24 mouse cellular contexts compared by ENCODE assay signal in the genomic region with DNA sequence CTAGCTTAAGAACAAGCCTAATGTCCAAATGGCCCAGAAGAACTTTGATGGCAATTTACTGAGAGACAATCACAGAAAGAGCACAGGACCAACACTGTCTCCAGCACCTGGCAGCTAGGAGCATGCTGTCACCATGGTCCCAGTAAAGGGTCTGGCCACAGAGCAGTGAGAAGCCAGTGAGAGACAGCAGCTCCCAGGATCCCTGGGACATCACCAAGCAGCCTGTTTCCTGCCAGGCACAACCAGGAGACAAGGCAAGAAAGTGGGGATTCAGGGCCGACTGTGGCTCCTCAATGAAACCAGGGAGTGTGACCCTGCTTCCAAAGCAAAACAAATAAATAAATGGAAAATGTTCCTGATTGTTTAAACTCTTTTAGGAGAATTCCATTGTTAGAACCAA. TPM values are rescaled to one million over a fixed set of nuclear protein-coding genes. Genes with fewer than 3 reads are reported as not detected.
A peak's percentile ranks its signal among the peaks of the same experiment; 100 is the strongest.
DNase-seq lines count a peak whose midpoint lies in the region; ATAC-seq and TF ChIP-seq lines count a peak whose summit lies in the region.
"Had no signal": no experiment of that assay in that cellular context is flagged by ENCODE, and none has a peak within 500 bp of the region (broad histone marks: within the 10 kb centered on the region; RNA-seq: fewer than 3 reads in every experiment).

No protein-coding gene starts in this region.

- no peaks in the 10 kb centered on the region for H3K9me3 ChIP-seq in forebrain, embryonic 13.5 days (replicated peaks)
- H3K9me3 ChIP-seq in forebrain, embryonic 12.5 days: no peaks in the 10 kb centered on the region
- no peaks in the 10 kb centered on the region for H3K9me3 ChIP-seq in heart, embryonic 13.5 days
- H3K9me3 ChIP-seq in lung, embryonic 14.5 days (ENCODE audit: low read depth, low read length): no peaks in the 10 kb centered on the region
- no peaks in the 10 kb centered on the region for H3K9me3 ChIP-seq in embryonic facial prominence, embryonic 10.5 days
- H3K9me3 ChIP-seq: limb, embryonic 13.5 days had no signal

- no peak overlapping the region for H3K4me2 ChIP-seq in forebrain, embryonic 13.5 days
- no peak overlapping the region for H3K4me2 ChIP-seq in forebrain, embryonic 12.5 days
- H3K4me2 ChIP-seq in heart, embryonic 13.5 days: no peak overlapping the region
- H3K4me2 ChIP-seq in lung, embryonic 14.5 days: no peak overlapping the region
- H3K4me2 ChIP-seq: limb, embryonic 13.5 days had no signal

- no peak overlapping the region for H3K4me3 ChIP-seq in forebrain, embryonic 13.5 days
- no peak overlapping the region for H3K4me3 ChIP-seq in forebrain, embryonic 12.5 days (replicated peaks)
- no peak overlapping the region for H3K4me3 ChIP-seq in heart, embryonic 13.5 days
- no peak overlapping the region for H3K4me3 ChIP-seq in lung, embryonic 14.5 days (ENCODE audit: low read depth, low read length)
- no peak overlapping the region for H3K4me3 ChIP-seq in embryonic facial prominence, embryonic 10.5 days
- H3K4me3 ChIP-seq: limb, embryonic 13.5 days had no signal

- no peak for ATAC-seq in forebrain, embryonic 13.5 days
- ATAC-seq in forebrain, embryonic 12.5 days (ENCODE audit: low FRiP score): no peak
- ATAC-seq in heart, embryonic 13.5 days (ENCODE audit: extremely low read depth, insufficient number of reproducible peaks, low FRiP score, low TSS enrichment): no peak
- no peak for ATAC-seq in lung, embryonic 14.5 days (ENCODE audit: insufficient read depth)
- ATAC-seq: Patski had no signal

- peaks cover 60% of the 10 kb centered on the region for H3K4me1 ChIP-seq in forebrain, embryonic 13.5 days
- H3K4me1 ChIP-seq in forebrain, embryonic 12.5 days: peaks cover 53% of the 10 kb centered on the region
- peaks cover 69% of the 10 kb centered on the region for H3K4me1 ChIP-seq in heart, embryonic 13.5 days
- H3K4me1 ChIP-seq in lung, embryonic 14.5 days (ENCODE audit: insufficient read depth): peaks cover 18% of the 10 kb centered on the region
- H3K4me1 ChIP-seq in embryonic facial prominence, embryonic 10.5 days: peaks cover 53% of the 10 kb centered on the region

- H3K27ac ChIP-seq in forebrain, embryonic 13.5 days: 0 out of 2 replicates have a peak overlapping the region, but pooled peaks have one; percentile 0
- no peak overlapping the region for H3K27ac ChIP-seq in forebrain, embryonic 12.5 days
- H3K27ac ChIP-seq in heart, embryonic 13.5 days (replicated peaks): no peak overlapping the region
- H3K27ac ChIP-seq in lung, embryonic 14.5 days (ENCODE audit: low read depth): no peak overlapping the region
- peak overlapping the region; percentile 51 for H3K27ac ChIP-seq in embryonic facial prominence, embryonic 10.5 days (replicated peaks)
- H3K27ac ChIP-seq: limb, embryonic 13.5 days; liver, embryonic 14.5 days had no signal

- no peaks in the 10 kb centered on the region for H3K27me3 ChIP-seq in forebrain, embryonic 13.5 days
- H3K27me3 ChIP-seq in forebrain, embryonic 12.5 days: no peaks in the 10 kb centered on the region
- no peaks in the 10 kb centered on the region for H3K27me3 ChIP-seq in heart, embryonic 13.5 days (replicated peaks)
- no peaks in the 10 kb centered on the region for H3K27me3 ChIP-seq in lung, embryonic 14.5 days (ENCODE audit: insufficient read depth, low read length)
- H3K27me3 ChIP-seq in embryonic facial prominence, embryonic 10.5 days (replicated peaks; ENCODE audit: low read depth, poor library complexity, severe bottlenecking): no peaks in the 10 kb centered on the region
- H3K27me3 ChIP-seq: limb, embryonic 13.5 days; Patski had no signal

- WGBS in forebrain, embryonic 13.5 days: 79% methylated on average over 1 of the region's 1 CpGs
- 77% methylated on average over 1 of the region's 1 CpGs for WGBS in forebrain, embryonic 12.5 days
- 29% methylated on average over 1 of the region's 1 CpGs for WGBS in heart, embryonic 13.5 days
- 36% methylated on average over 1 of the region's 1 CpGs for WGBS in lung, embryonic 14.5 days
- 66% methylated on average over 1 of the region's 1 CpGs for WGBS in embryonic facial prominence, embryonic 10.5 days

- no peak for TF ChIP-seq CTCF in lung, embryonic 14.5 days (IDR thresholded peaks at IDR 0.05; ENCODE audit: low read depth)

- intact Hi-C loops in heart, postnatal 14 days (cut with DNase I): loop anchor here (10.0 kb wide), 1 partner anchor 515 kb away; no protein-coding TSS in a partner anchor

- 0 out of 2 replicates have a peak overlapping the region, but pooled peaks have one; percentile 30 for H3K9ac ChIP-seq in forebrain, embryonic 13.5 days
- no peak overlapping the region for H3K9ac ChIP-seq in forebrain, embryonic 12.5 days
- peak overlapping the region; percentile 3 for H3K9ac ChIP-seq in heart, embryonic 13.5 days
- 0 out of 2 replicates have a peak overlapping the region, but pooled peaks have one; percentile 1 for H3K9ac ChIP-seq in lung, embryonic 14.5 days
- H3K9ac ChIP-seq: limb, embryonic 13.5 days; liver, embryonic 14.5 days had no signal

- H3K36me3 ChIP-seq in forebrain, embryonic 13.5 days (ENCODE audit: poor library complexity, severe bottlenecking): peaks cover 38% of the 10 kb centered on the region
- peaks cover 34% of the 10 kb centered on the region for H3K36me3 ChIP-seq in forebrain, embryonic 12.5 days (replicated peaks)
- peaks cover 40% of the 10 kb centered on the region for H3K36me3 ChIP-seq in heart, embryonic 13.5 days
- peaks cover 37% of the 10 kb centered on the region for H3K36me3 ChIP-seq in lung, embryonic 14.5 days (ENCODE audit: insufficient read depth)
- H3K36me3 ChIP-seq in embryonic facial prominence, embryonic 10.5 days (replicated peaks): peaks cover 42% of the 10 kb centered on the region

- DNase-seq in heart, postnatal 14 days: no peak
- no peak for DNase-seq in lung, embryonic 14.5 days
- no peak for DNase-seq in lung, postnatal 36 days
- no peak for DNase-seq in embryonic facial prominence, embryonic 10.5 days (ENCODE audit: low spot score)
- DNase-seq: adrenal gland, adult 8-10 months; cerebellum, adult 8-10 months; gastrocnemius, postnatal 10 days; kidney, adult 11 months; kidney, postnatal 10 days; layer of hippocampus, postnatal 36 days; thymus, postnatal 25 days had no signal

RNA-seq across cellular contexts. Expression of gene Mapkapk2, which starts 38.2 kb away (rescaled TPM):
- 28.4 and 30.5 TPM in 2 replicates for polyA plus RNA-seq in forebrain, embryonic 13.5 days (2015; fragmentation: Nextera tagmentation; extraction: Ambion mirVana)
- 51.0 and 55.3 TPM in 2 replicates for polyA plus RNA-seq in forebrain, embryonic 12.5 days (2016; fragmentation: Nextera tagmentation; extraction: Ambion mirVana)
- 60.0 and 62.0 TPM in 2 replicates for polyA plus RNA-seq in heart, embryonic 13.5 days (2015; fragmentation: Nextera tagmentation; extraction: Ambion mirVana)
- 100 to 1,000 TPM; 209 to 221 TPM for total RNA-seq in heart, postnatal 14 days (2021)
- 63.6 and 72.3 TPM in 2 replicates for polyA plus RNA-seq in lung, embryonic 14.5 days (2014; fragmentation: Nextera tagmentation; extraction: Ambion mirVana)
- 44.4 and 45.4 TPM in 2 replicates for polyA plus RNA-seq in embryonic facial prominence, embryonic 10.5 days (2016; fragmentation: Nextera tagmentation; extraction: Ambion mirVana)

RNA-seq across cellular contexts. Expression of gene Il10, which starts 39.8 kb away (rescaled TPM):
- polyA plus RNA-seq in forebrain, embryonic 13.5 days (2015; fragmentation: Nextera tagmentation; extraction: Ambion mirVana): not detected in 2 replicates
- polyA plus RNA-seq in forebrain, embryonic 12.5 days (2016; fragmentation: Nextera tagmentation; extraction: Ambion mirVana): not detected in 2 replicates
- polyA plus RNA-seq in heart, embryonic 13.5 days (2015; fragmentation: Nextera tagmentation; extraction: Ambion mirVana): not detected in 2 replicates
- not detected for total RNA-seq in heart, postnatal 14 days (2021)
- polyA plus RNA-seq in lung, embryonic 14.5 days (2014; fragmentation: Nextera tagmentation; extraction: Ambion mirVana): not detected in 2 replicates
- not detected in 2 replicates for polyA plus RNA-seq in embryonic facial prominence, embryonic 10.5 days (2016; fragmentation: Nextera tagmentation; extraction: Ambion mirVana)
- total RNA-seq: gastrocnemius, postnatal 10 days; layer of hippocampus, adult 18-20 months; layer of hippocampus, postnatal 36 days; left cerebral cortex, postnatal 14 days; megakaryocyte-erythroid progenitor cell, adult 5-6 weeks had no signal
- polyA plus RNA-seq: frontal cortex, adult 2 months; hindbrain, embryonic 16.5 days; lung, embryonic 16.5 days; neural tube, embryonic 14.5 days had no signal

Comparison
In these comparisons a context has a peak if more than half of its experiments do, and no peak if none do; other contexts are left out.
1. H3K27ac ChIP-seq: peak in forebrain, embryonic 13.5 days (single experiment) and embryonic facial prominence, embryonic 10.5 days (single experiment); none in forebrain, embryonic 12.5 days (single experiment), heart, embryonic 13.5 days (single experiment) and lung, embryonic 14.5 days (single experiment).